Mouse (Mus musculus): ENCODE data around the gene Fbxo24.

DNA sequence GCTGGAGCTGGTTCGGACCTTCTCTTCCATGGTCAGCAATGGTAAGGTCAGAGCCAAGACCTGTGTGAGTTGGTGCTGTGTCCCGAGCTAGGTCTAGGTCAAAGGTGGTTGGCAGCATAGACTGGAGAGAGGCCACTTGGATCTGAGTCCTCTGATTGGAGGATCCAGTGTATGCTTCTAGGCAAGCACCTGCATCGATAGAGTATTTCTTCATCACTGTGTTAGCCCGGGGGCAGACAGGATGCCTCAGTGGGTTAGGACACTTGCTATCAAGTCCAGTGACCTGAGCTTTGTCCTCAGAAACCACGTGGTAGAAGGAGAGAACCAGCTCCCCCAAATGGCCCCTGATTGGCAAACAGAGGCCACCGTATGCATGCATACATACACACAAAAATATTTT, 48.6 kb downstream of the Fbxo24 start:
- no peak for TF ChIP-seq CTCF (conservative IDR thresholded peaks at IDR 0.05; ENCODE audit: low read length)
- no peak for TF ChIP-seq NANOG (IDR thresholded peaks at IDR 0.05; ENCODE audit: borderline replicate concordance, low read length)
- TF ChIP-seq POU5F1 (IDR thresholded peaks at IDR 0.05; ENCODE audit: borderline replicate concordance, low read length) = no peak
